Mouse (Mus musculus) myocyte (in vitro differentiated cells): ENCODE measurements around the gene Plekhh1.

ENCODE experiments used
- E2F4 ChIP-seq: IDR thresholded peaks from one replicate; pipeline ENCODE4 v1.6.1; 2011; ENCODE audit warnings: mild to moderate bottlenecking, control low read depth, moderate library complexity; ENCODE audit not compliant: insufficient read depth
- POLR2A ChIP-seq: IDR thresholded peaks from one replicate; pipeline ENCODE4 v1.6.1; 2011; ENCODE audit warnings: low read depth, mild to moderate bottlenecking, control low read depth, moderate library complexity; ENCODE audit not compliant: insufficient read length
- POLR2AphosphoS2 ChIP-seq: IDR thresholded peaks from one replicate; pipeline ENCODE4 v1.6.1; 2011; ENCODE audit warnings: low read depth, control low read depth; ENCODE audit not compliant: insufficient read length
- REST ChIP-seq: IDR thresholded peaks from one replicate; pipeline ENCODE4 v1.6.1; 2011; ENCODE audit warnings: mild to moderate bottlenecking, control low read depth, moderate library complexity; ENCODE audit not compliant: insufficient read depth, insufficient read length
- USF1 ChIP-seq: IDR thresholded peaks from one replicate; pipeline ENCODE4 v1.6.1; 2011; ENCODE audit warnings: low read depth, mild to moderate bottlenecking, control low read depth, moderate library complexity

DNA sequence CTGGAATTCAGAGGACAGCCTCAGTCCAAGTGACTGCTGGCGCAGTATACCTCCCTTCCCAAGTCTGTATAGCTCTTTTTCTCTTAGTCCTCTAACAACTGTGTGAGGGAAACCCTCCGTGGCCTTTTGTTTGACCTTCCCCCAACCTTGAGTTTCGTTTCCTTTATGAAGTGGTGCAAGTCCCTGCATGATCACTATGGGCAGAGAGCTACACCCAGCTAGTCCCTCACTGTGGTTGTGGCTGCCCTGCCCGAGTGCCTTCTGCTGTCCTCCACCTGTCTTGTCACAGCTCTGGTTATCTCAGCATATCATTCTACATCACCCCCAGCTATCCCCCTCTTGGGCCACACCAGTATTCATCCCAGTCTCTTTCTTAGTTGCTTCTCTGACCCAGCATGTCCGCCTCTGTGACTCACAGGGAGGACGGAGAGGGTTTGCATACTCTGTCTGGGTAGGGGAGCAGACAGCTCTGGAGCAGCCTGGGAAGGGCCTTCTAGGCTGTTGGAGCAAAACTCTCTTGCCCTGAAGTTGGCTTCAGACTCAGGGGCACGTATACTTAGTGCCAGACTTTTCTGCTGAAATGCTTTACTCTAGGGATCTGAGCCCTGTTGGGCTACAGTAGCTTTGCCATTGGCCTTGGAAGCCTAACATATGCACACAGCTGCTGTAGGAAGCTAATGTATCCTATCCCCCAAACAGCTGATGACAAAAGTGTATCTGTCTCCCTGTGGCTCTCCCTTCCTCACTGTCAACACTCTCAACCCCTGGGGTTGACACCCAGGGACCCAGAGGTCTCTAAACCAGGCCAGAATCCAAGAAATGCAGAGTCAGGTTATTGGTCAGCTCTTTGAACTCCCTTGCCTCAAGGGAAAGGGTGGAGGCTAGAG lies 32.0 kb downstream of the Plekhh1 start:
- TF ChIP-seq POLR2A (no peak), E2F4 (no peak), POLR2AphosphoS2 (no peak), USF1 (no peak), REST (no peak)
